ENCODE assay signal across 8 mouse cellular contexts in the genomic region with DNA sequence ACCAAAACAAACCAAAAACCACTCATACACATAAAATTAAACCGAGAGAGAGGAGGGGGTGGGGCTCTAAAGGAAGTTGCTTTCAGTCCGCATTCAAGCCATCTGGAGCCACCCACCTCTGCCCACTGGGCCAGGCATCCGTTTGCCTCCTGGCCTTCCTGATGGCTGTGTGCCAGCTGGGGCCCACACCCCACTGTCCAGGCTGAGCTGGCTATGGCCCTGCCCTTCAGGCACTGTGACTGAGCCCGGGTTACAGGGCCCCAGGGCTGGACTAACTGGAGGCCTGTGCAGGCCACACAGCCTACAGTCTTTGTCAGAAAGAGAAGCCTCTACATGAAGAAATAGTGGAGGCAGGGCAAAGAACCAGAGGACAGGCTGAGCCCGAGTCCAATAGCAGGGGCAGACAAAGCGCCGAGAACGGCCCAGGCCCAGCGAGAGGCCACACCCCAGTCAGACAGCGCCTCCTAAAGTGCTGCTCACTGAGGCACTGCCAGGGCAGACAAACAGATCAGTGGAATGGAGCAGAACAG. TPM values are rescaled to one million over a fixed set of nuclear protein-coding genes. Genes with fewer than 3 reads are reported as not detected.
DNase-seq lines count a peak whose midpoint lies in the region; ATAC-seq and TF ChIP-seq lines count a peak whose summit lies in the region.

No protein-coding gene starts in this region.

- no peak overlapping the region for H3K4me2 ChIP-seq in hindbrain, embryonic 12.5 days (replicated peaks)
- H3K4me2 ChIP-seq in liver, embryonic 11.5 days: peak overlapping the region; percentile 37
- H3K4me2 ChIP-seq in midbrain, embryonic 15.5 days: no peak overlapping the region

- DNase-seq in gastrocnemius, adult 2 months: peak; percentile 63
- no peak for DNase-seq in gastrocnemius, postnatal 14 days
- DNase-seq in liver, embryonic 11.5 days (ENCODE audit: low spot score): no peak
- peak; percentile 68 to 82 for DNase-seq in urinary bladder, postnatal 36 days (ENCODE audit: low spot score in 2 of 2)
- DNase-seq in layer of hippocampus, postnatal 25 days (ENCODE audit: extremely low spot score in 1 of 2, low spot score in 1 of 2): no peak

- no peak overlapping the region; the same call in 1 of the 2 replicates for H3K4me3 ChIP-seq in gastrocnemius, adult 2 months
- no peak overlapping the region for H3K4me3 ChIP-seq in bone marrow, adult 2 months (replicated peaks; ENCODE audit: control insufficient read depth, low read depth, low read length)
- no peak overlapping the region for H3K4me3 ChIP-seq in hindbrain, embryonic 12.5 days
- H3K4me3 ChIP-seq in liver, embryonic 11.5 days (ENCODE audit: low read depth, low read length): no peak overlapping the region
- no peak overlapping the region for H3K4me3 ChIP-seq in midbrain, embryonic 15.5 days

- TF ChIP-seq POLR2A in bone marrow, adult 2 months (IDR thresholded peaks at IDR 0.05; ENCODE audit: borderline replicate concordance, control insufficient read depth, low read depth, low read length): peak; percentile 43; the same call in 1 of the 2 replicates

- 15% methylated on average over 10 of the region's 10 CpGs for WGBS in bone marrow, adult 2 months
- 57% methylated on average over 10 of the region's 10 CpGs for WGBS in hindbrain, embryonic 12.5 days
- 54% methylated on average over 10 of the region's 10 CpGs for WGBS in liver, embryonic 11.5 days
- WGBS in midbrain, embryonic 15.5 days: 55% methylated on average over 10 of the region's 10 CpGs

- TF ChIP-seq CTCF in gastrocnemius, adult 2 months (IDR thresholded peaks at IDR 0.05): peak; percentile 4; the same call in 1 of the 2 replicates
- TF ChIP-seq CTCF in bone marrow, adult 2 months (IDR thresholded peaks at IDR 0.05; ENCODE audit: control insufficient read depth, insufficient read depth, low read length): peak; percentile 32; the same call in 1 of the 2 replicates

- 0 out of 2 replicates have a peak overlapping the region, but pooled peaks have one; percentile 1 for H3K9ac ChIP-seq in hindbrain, embryonic 12.5 days
- H3K9ac ChIP-seq in liver, embryonic 11.5 days (ENCODE audit: low read depth, low read length): peak overlapping the region; percentile 40; the same call in 1 of the 2 replicates
- no peak overlapping the region for H3K9ac ChIP-seq in midbrain, embryonic 15.5 days

- no peaks in the 10 kb centered on the region for H3K9me3 ChIP-seq in hindbrain, embryonic 12.5 days (replicated peaks)
- H3K9me3 ChIP-seq in liver, embryonic 11.5 days (ENCODE audit: control insufficient read depth, low read length): no peaks in the 10 kb centered on the region
- no peaks in the 10 kb centered on the region for H3K9me3 ChIP-seq in midbrain, embryonic 15.5 days

- peak overlapping the region; percentile 81 for H3K27ac ChIP-seq in gastrocnemius, adult 2 months
- peak overlapping the region; percentile 78 for H3K27ac ChIP-seq in bone marrow, adult 2 months (ENCODE audit: control insufficient read depth, insufficient read depth, low read depth, low read length, poor library complexity)
- peak overlapping the region; percentile 58 for H3K27ac ChIP-seq in hindbrain, embryonic 12.5 days
- peak overlapping the region; percentile 19; the same call in 1 of the 2 replicates for H3K27ac ChIP-seq in liver, embryonic 11.5 days (ENCODE audit: low read depth, low read length)
- H3K27ac ChIP-seq in midbrain, embryonic 15.5 days: no peak overlapping the region

- intact Hi-C loops in gastrocnemius, adult 2 months (cut with DNase I): no loop called here
- intact Hi-C loops in gastrocnemius, postnatal 14 days (cut with DNase I; ENCODE audit: low total_unique reads): no loop called here

- peaks cover 4% of the 10 kb centered on the region; the same call in 1 of the 2 replicates for H3K4me1 ChIP-seq in bone marrow, adult 2 months (ENCODE audit: control insufficient read depth, insufficient read depth, low read length)
- peaks cover 20% of the 10 kb centered on the region for H3K4me1 ChIP-seq in hindbrain, embryonic 12.5 days
- peaks cover 50% of the 10 kb centered on the region for H3K4me1 ChIP-seq in liver, embryonic 11.5 days (replicated peaks; ENCODE audit: control insufficient read depth, insufficient read depth, low read length)
- 0 out of 2 replicates have a peak, but pooled peaks cover 5% of the 10 kb centered on the region for H3K4me1 ChIP-seq in midbrain, embryonic 15.5 days

- H3K27me3 ChIP-seq in hindbrain, embryonic 12.5 days: 0 out of 2 replicates have a peak, but pooled peaks cover 3% of the 10 kb centered on the region
- H3K27me3 ChIP-seq in liver, embryonic 11.5 days (replicated peaks; ENCODE audit: control insufficient read depth, insufficient read depth, low read length): no peaks in the 10 kb centered on the region
- no peaks in the 10 kb centered on the region for H3K27me3 ChIP-seq in midbrain, embryonic 15.5 days (replicated peaks)

- no peaks in the 10 kb centered on the region for H3K36me3 ChIP-seq in hindbrain, embryonic 12.5 days
- peaks cover 2% of the 10 kb centered on the region; the same call in 1 of the 2 replicates for H3K36me3 ChIP-seq in liver, embryonic 11.5 days (ENCODE audit: control insufficient read depth, insufficient read depth, low read length)
- no peaks in the 10 kb centered on the region for H3K36me3 ChIP-seq in midbrain, embryonic 15.5 days (replicated peaks)

- ATAC-seq in hindbrain, embryonic 12.5 days (ENCODE audit: low FRiP score): peak; percentile 68
- peak; percentile 62 for ATAC-seq in liver, embryonic 11.5 days (replicated peaks; ENCODE audit: low FRiP score)
- ATAC-seq in midbrain, embryonic 15.5 days (replicated peaks): 0 out of 2 replicates have a peak, but pooled peaks have one; percentile 19

RNA-seq across cellular contexts. Expression of a gene that starts 13.0 kb away (rescaled TPM):
- total RNA-seq in gastrocnemius, adult 2 months (2021): 1 to 10 TPM; 1.3 to 2.3 TPM
- total RNA-seq in gastrocnemius, postnatal 14 days (2021): 1 to 10 TPM; 4.2 to 4.5 TPM
- polyA plus RNA-seq in bone marrow, adult 2 months (2011; ENCODE audit: insufficient read depth, insufficient read length, low replicate concordance, missing spikeins): 16.3 and 17.2 TPM in 2 replicates
- 12.3 and 12.7 TPM in 2 replicates for polyA plus RNA-seq in hindbrain, embryonic 12.5 days (2016; fragmentation: Nextera tagmentation; extraction: Ambion mirVana)
- 20.0 and 20.1 TPM in 2 replicates for polyA plus RNA-seq in liver, embryonic 11.5 days (2014; fragmentation: Nextera tagmentation; extraction: Ambion mirVana)
- polyA plus RNA-seq in midbrain, embryonic 15.5 days (2015; fragmentation: Nextera tagmentation; extraction: Ambion mirVana): 18.5 and 19.0 TPM in 2 replicates
- 10 to 100 TPM; 45.4 to 50.8 TPM for total RNA-seq in layer of hippocampus, postnatal 25 days (2021)

RNA-seq across cellular contexts. Expression of a gene that starts 19.8 kb away (rescaled TPM):
- total RNA-seq in gastrocnemius, adult 2 months (2021): under 1 TPM in 1 of 2 experiments, not detected in 1; 0.17 TPM
- total RNA-seq in gastrocnemius, postnatal 14 days (2021): under 1 TPM in 1 of 2 experiments, not detected in 1; 0.13 TPM
- 2.1 and 4.7 TPM in 2 replicates for polyA plus RNA-seq in bone marrow, adult 2 months (2011; ENCODE audit: insufficient read depth, insufficient read length, low replicate concordance, missing spikeins)
- polyA plus RNA-seq in hindbrain, embryonic 12.5 days (2016; fragmentation: Nextera tagmentation; extraction: Ambion mirVana): 0.28 and 0.73 TPM in 2 replicates
- 0.62 and 0.70 TPM in 2 replicates for polyA plus RNA-seq in liver, embryonic 11.5 days (2014; fragmentation: Nextera tagmentation; extraction: Ambion mirVana)
- polyA plus RNA-seq in midbrain, embryonic 15.5 days (2015; fragmentation: Nextera tagmentation; extraction: Ambion mirVana): 0.33 and 0.37 TPM in 2 replicates
- total RNA-seq in layer of hippocampus, postnatal 25 days (2021): 1 to 10 TPM; 1.0 to 1.4 TPM

RNA-seq across cellular contexts. Expression of a gene that starts 34.2 kb away (rescaled TPM):
- total RNA-seq in gastrocnemius, adult 2 months (2021): not detected
- total RNA-seq in gastrocnemius, postnatal 14 days (2021): not detected
- 0.62 TPM in 1 of 2 replicates, not detected in the other for polyA plus RNA-seq in bone marrow, adult 2 months (2011; ENCODE audit: insufficient read depth, insufficient read length, low replicate concordance, missing spikeins)
- polyA plus RNA-seq in hindbrain, embryonic 12.5 days (2016; fragmentation: Nextera tagmentation; extraction: Ambion mirVana): 0.09 TPM in 1 of 2 replicates, not detected in the other
- polyA plus RNA-seq in liver, embryonic 11.5 days (2014; fragmentation: Nextera tagmentation; extraction: Ambion mirVana): 0.09 TPM in 1 of 2 replicates, not detected in the other
- polyA plus RNA-seq in midbrain, embryonic 15.5 days (2015; fragmentation: Nextera tagmentation; extraction: Ambion mirVana): 0.15 and 0.41 TPM in 2 replicates
- not detected for total RNA-seq in layer of hippocampus, postnatal 25 days (2021)

RNA-seq across cellular contexts. Expression of a gene that starts 45.7 kb away (rescaled TPM):
- total RNA-seq in gastrocnemius, adult 2 months (2021): 1 to 10 TPM; 1.4 to 3.0 TPM
- 1 to 10 TPM; 4.6 to 5.4 TPM for total RNA-seq in gastrocnemius, postnatal 14 days (2021)
- 19.5 and 27.0 TPM in 2 replicates for polyA plus RNA-seq in bone marrow, adult 2 months (2011; ENCODE audit: insufficient read depth, insufficient read length, low replicate concordance, missing spikeins)
- 21.9 and 22.5 TPM in 2 replicates for polyA plus RNA-seq in hindbrain, embryonic 12.5 days (2016; fragmentation: Nextera tagmentation; extraction: Ambion mirVana)
- 20.1 and 20.7 TPM in 2 replicates for polyA plus RNA-seq in liver, embryonic 11.5 days (2014; fragmentation: Nextera tagmentation; extraction: Ambion mirVana)
- 20.6 and 23.8 TPM in 2 replicates for polyA plus RNA-seq in midbrain, embryonic 15.5 days (2015; fragmentation: Nextera tagmentation; extraction: Ambion mirVana)
- 10 to 100 TPM in 1 of 2 experiments, 1 to 10 TPM in 1; 8.6 to 12.1 TPM for total RNA-seq in layer of hippocampus, postnatal 25 days (2021)

Comparison
In these comparisons a context has a peak if more than half of its experiments do, and no peak if none do; other contexts are left out.
1. DNase-seq: peak in gastrocnemius, adult 2 months (single experiment) and urinary bladder, postnatal 36 days (2 of 2); none in gastrocnemius, postnatal 14 days (single experiment), liver, embryonic 11.5 days (single experiment) and layer of hippocampus, postnatal 25 days (0 of 2).
2. Peak in every context shown above with its lines, with median percentiles within 50 percentile points of each other: ATAC-seq.